26 mouse cellular contexts compared by ENCODE assay signal in genomic region chr4:81082290-81082947, GRCm38 (mm10).
DNase-seq lines count a peak whose midpoint lies in the region; ATAC-seq and TF ChIP-seq lines count a peak whose summit lies in the region.
"Had no signal": no experiment of that assay in that cellular context is flagged by ENCODE, and none has a peak within 500 bp of the region (broad histone marks: within the 10 kb centered on the region; RNA-seq: fewer than 3 reads in every experiment).

No protein-coding gene starts in this region.

- peak; percentile 15; the same call in 1 of the 2 replicates for ATAC-seq in hindbrain, postnatal 0 days
- ATAC-seq in hindbrain, embryonic 12.5 days (ENCODE audit: low FRiP score), result no peak
- peak; percentile 25; the same call in 1 of the 2 replicates for ATAC-seq in limb, embryonic 13.5 days (ENCODE audit: low FRiP score, low read depth)
- 0 out of 2 replicates have a peak, but pooled peaks have one; percentile 36 for ATAC-seq in intestine, embryonic 16.5 days
- peak; percentile 90 for ATAC-seq in neural tube, embryonic 15.5 days (ENCODE audit: low FRiP score)
- ATAC-seq: forebrain, embryonic 13.5 days; inflammation-experienced regulatory T-cells, adult 6 months; Patski had no signal

- no peak for TF ChIP-seq CTCF in hindbrain, postnatal 0 days (IDR thresholded peaks at IDR 0.05; ENCODE audit: low read depth)

- DNase-seq in hindbrain, postnatal 0 days (ENCODE audit: low spot score), result peak; percentile 21
- no peak for DNase-seq in limb, embryonic 10.5 days (ENCODE audit: low spot score)
- no peak for DNase-seq in frontal cortex, postnatal 10 days (ENCODE audit: low spot score in 2 of 2)
- DNase-seq: B cell, adult 2 months; cerebellum, adult 11-12 months; cerebellum, postnatal 10 days; gastrocnemius, adult 2 months; heart, postnatal 4 days; kidney, adult 9 months; kidney, postnatal 25 days; liver; lung, postnatal 10 days; right cerebral cortex, adult 18-20 months had no signal

- no peak overlapping the region for H3K4me2 ChIP-seq in hindbrain, postnatal 0 days (ENCODE audit: low read depth, low read length)
- H3K4me2 ChIP-seq in hindbrain, embryonic 12.5 days (replicated peaks), result no peak overlapping the region
- no peak overlapping the region for H3K4me2 ChIP-seq in limb, embryonic 13.5 days (replicated peaks)
- no peak overlapping the region for H3K4me2 ChIP-seq in intestine, embryonic 16.5 days (ENCODE audit: low read depth, low read length)
- no peak overlapping the region for H3K4me2 ChIP-seq in neural tube, embryonic 15.5 days
- H3K4me2 ChIP-seq: embryonic facial prominence, embryonic 12.5 days; forebrain, embryonic 13.5 days; liver, embryonic 15.5 days; midbrain, embryonic 11.5 days had no signal

- H3K9ac ChIP-seq in hindbrain, postnatal 0 days (replicated peaks; ENCODE audit: low read length), result no peak overlapping the region
- H3K9ac ChIP-seq in hindbrain, embryonic 12.5 days, result no peak overlapping the region
- no peak overlapping the region for H3K9ac ChIP-seq in limb, embryonic 13.5 days
- H3K9ac ChIP-seq in intestine, embryonic 16.5 days (ENCODE audit: low read depth, low read length), result no peak overlapping the region
- no peak overlapping the region for H3K9ac ChIP-seq in neural tube, embryonic 15.5 days (replicated peaks)
- H3K9ac ChIP-seq: embryonic facial prominence, embryonic 12.5 days; forebrain, embryonic 13.5 days; liver, embryonic 15.5 days had no signal

- no peaks in the 10 kb centered on the region for H3K27me3 ChIP-seq in hindbrain, postnatal 0 days (ENCODE audit: insufficient read depth, low read length)
- no peaks in the 10 kb centered on the region for H3K27me3 ChIP-seq in hindbrain, embryonic 12.5 days
- H3K27me3 ChIP-seq in limb, embryonic 13.5 days, result no peaks in the 10 kb centered on the region; the same call in 1 of the 2 replicates
- no peaks in the 10 kb centered on the region for H3K27me3 ChIP-seq in limb, embryonic 10.5 days (ENCODE audit: low read depth, poor library complexity, severe bottlenecking)
- no peaks in the 10 kb centered on the region for H3K27me3 ChIP-seq in intestine, embryonic 16.5 days (replicated peaks; ENCODE audit: control insufficient read depth, insufficient read depth, low read length)
- H3K27me3 ChIP-seq in neural tube, embryonic 15.5 days (replicated peaks), result no peaks in the 10 kb centered on the region
- H3K27me3 ChIP-seq: CH12.LX; embryonic facial prominence, embryonic 12.5 days; forebrain, embryonic 13.5 days; liver, embryonic 15.5 days; Patski had no signal

- 66% methylated on average over 6 of the region's 6 CpGs for WGBS in hindbrain, postnatal 0 days
- WGBS in hindbrain, embryonic 12.5 days, result 80% methylated on average over 6 of the region's 6 CpGs
- 52% methylated on average over 6 of the region's 6 CpGs for WGBS in limb, embryonic 13.5 days
- WGBS in limb, embryonic 10.5 days, result 75% methylated on average over 6 of the region's 6 CpGs
- 55% methylated on average over 6 of the region's 6 CpGs for WGBS in intestine, embryonic 16.5 days
- WGBS in neural tube, embryonic 15.5 days, result 43% methylated on average over 6 of the region's 6 CpGs

- H3K4me1 ChIP-seq in hindbrain, postnatal 0 days (ENCODE audit: insufficient read depth, low read length), result no peaks in the 10 kb centered on the region
- H3K4me1 ChIP-seq in hindbrain, embryonic 12.5 days, result no peaks in the 10 kb centered on the region
- peaks cover 3% of the 10 kb centered on the region; the same call in 1 of the 2 replicates for H3K4me1 ChIP-seq in limb, embryonic 13.5 days
- H3K4me1 ChIP-seq in limb, embryonic 10.5 days, result peaks cover 9% of the 10 kb centered on the region
- no peaks in the 10 kb centered on the region for H3K4me1 ChIP-seq in intestine, embryonic 16.5 days (ENCODE audit: control insufficient read depth, insufficient read depth, low read length)
- H3K4me1 ChIP-seq in neural tube, embryonic 15.5 days, result no peaks in the 10 kb centered on the region
- H3K4me1 ChIP-seq: forebrain, embryonic 13.5 days; heart, embryonic 10.5 days; liver, embryonic 15.5 days had no signal

- H3K36me3 ChIP-seq in hindbrain, postnatal 0 days (ENCODE audit: insufficient read depth, low read length), result no peaks in the 10 kb centered on the region
- H3K36me3 ChIP-seq in hindbrain, embryonic 12.5 days, result no peaks in the 10 kb centered on the region
- no peaks in the 10 kb centered on the region for H3K36me3 ChIP-seq in limb, embryonic 13.5 days
- H3K36me3 ChIP-seq in limb, embryonic 10.5 days, result no peaks in the 10 kb centered on the region
- no peaks in the 10 kb centered on the region for H3K36me3 ChIP-seq in intestine, embryonic 16.5 days (ENCODE audit: control insufficient read depth, insufficient read depth, low read length)
- no peaks in the 10 kb centered on the region for H3K36me3 ChIP-seq in neural tube, embryonic 15.5 days
- H3K36me3 ChIP-seq: embryonic facial prominence, embryonic 12.5 days; G1E; heart, embryonic 10.5 days; liver, embryonic 15.5 days had no signal

- no peaks in the 10 kb centered on the region for H3K9me3 ChIP-seq in hindbrain, postnatal 0 days (ENCODE audit: low read length)
- H3K9me3 ChIP-seq in hindbrain, embryonic 12.5 days (replicated peaks), result no peaks in the 10 kb centered on the region
- no peaks in the 10 kb centered on the region for H3K9me3 ChIP-seq in limb, embryonic 13.5 days
- no peaks in the 10 kb centered on the region for H3K9me3 ChIP-seq in limb, embryonic 10.5 days (replicated peaks)
- H3K9me3 ChIP-seq in intestine, embryonic 16.5 days (ENCODE audit: control insufficient read depth, low read length), result no peaks in the 10 kb centered on the region
- H3K9me3 ChIP-seq in neural tube, embryonic 15.5 days (replicated peaks), result no peaks in the 10 kb centered on the region
- H3K9me3 ChIP-seq: embryonic facial prominence, embryonic 12.5 days; forebrain, embryonic 13.5 days; heart, embryonic 10.5 days; liver, embryonic 15.5 days had no signal

- no peak overlapping the region for H3K4me3 ChIP-seq in hindbrain, postnatal 0 days (ENCODE audit: low read length)
- no peak overlapping the region for H3K4me3 ChIP-seq in hindbrain, embryonic 12.5 days
- H3K4me3 ChIP-seq in limb, embryonic 13.5 days, result no peak overlapping the region
- no peak overlapping the region for H3K4me3 ChIP-seq in limb, embryonic 10.5 days
- no peak overlapping the region for H3K4me3 ChIP-seq in intestine, embryonic 16.5 days (ENCODE audit: low read length)
- H3K4me3 ChIP-seq in neural tube, embryonic 15.5 days (replicated peaks), result no peak overlapping the region
- H3K4me3 ChIP-seq: embryonic facial prominence, embryonic 12.5 days; forebrain, embryonic 13.5 days; gastrocnemius, adult 2 months; heart, embryonic 10.5 days; liver, embryonic 15.5 days had no signal

- no peak overlapping the region for H3K27ac ChIP-seq in hindbrain, postnatal 0 days
- H3K27ac ChIP-seq in hindbrain, embryonic 12.5 days, result no peak overlapping the region
- H3K27ac ChIP-seq in limb, embryonic 13.5 days, result no peak overlapping the region
- no peak overlapping the region for H3K27ac ChIP-seq in limb, embryonic 10.5 days
- H3K27ac ChIP-seq in intestine, embryonic 16.5 days (ENCODE audit: low read length), result no peak overlapping the region
- H3K27ac ChIP-seq in neural tube, embryonic 15.5 days (replicated peaks), result peak overlapping the region; percentile 48; the same call in 1 of the 2 replicates
- H3K27ac ChIP-seq: embryonic facial prominence, embryonic 12.5 days; forebrain, embryonic 13.5 days; gastrocnemius, adult 2 months; heart, embryonic 10.5 days; liver, embryonic 15.5 days had no signal
